Mouse (Mus musculus): ENCODE data around the gene Lcn6.
"Not testable (repeated sequence)": the region's sequence is repeated elsewhere in the genome, so short reads cannot be mapped to it uniquely, and the experiment has no call there.

GRCm38 (mm10) chr2:25709791-25710190 is 33.2 kb downstream of the Lcn6 start:
- not testable (repeated sequence) for TF ChIP-seq POLR2A (IDR thresholded peaks at IDR 0.05; ENCODE audit: borderline replicate concordance, extremely low read depth, low read depth, low read length); CTCF (IDR thresholded peaks at IDR 0.05; ENCODE audit: insufficient read depth, low read length)

Data from lung, adult 2 months (tissue).